Mouse (Mus musculus) CD4-positive, CD25-positive, alpha-beta regulatory T cell, adult 4 months (primary cell): ENCODE measurements around the gene Olfr157. TPM values are rescaled to one million over a fixed set of nuclear protein-coding genes. Genes with fewer than 3 reads are reported as not detected.

Experiments used
- ATAC-seq: one replicate; pipeline ENCODE4 v1.8.0; 2017
- polyA plus RNA-seq, 2 experiments: library from polyadenylated mRNA; unstranded; fragments of 100-300 nt; shearing (Covaris generic); gene quantifications; one replicate each; pipeline ENCODE4 v1.2.1; 2017

Gene Olfr157
- under 1 TPM in 1 of 2 experiments, not detected in 1; 0.09 TPM for polyA plus RNA-seq

DNA sequence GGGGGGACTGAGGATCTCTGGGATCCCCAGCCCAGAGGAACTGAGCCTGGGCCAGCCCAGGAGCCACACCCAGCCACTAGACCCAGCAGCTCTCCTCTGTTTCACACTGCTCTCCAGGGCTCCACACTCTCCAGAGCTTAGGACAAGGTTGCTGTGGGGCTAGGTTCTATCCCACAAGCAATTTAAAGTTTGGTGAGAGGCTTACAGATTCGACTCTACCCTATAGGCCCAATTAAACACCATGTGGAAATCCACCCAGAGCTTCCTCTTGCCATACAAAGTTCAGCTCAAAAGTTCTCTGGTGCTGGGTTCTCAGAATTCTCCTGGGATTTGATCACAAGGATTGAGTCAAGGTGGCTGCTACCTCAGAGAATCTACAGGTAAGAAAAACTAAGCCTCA, at the start of gene Olfr157:
Gene Olfr157 (minus strand): TSS at position 101 of the 400 bp plus-strand sequence.
- ATAC-seq, result no peak

GRCm38 (mm10) chr4:43884196-43884595, 44.2 kb upstream of the Olfr157 start:
- ATAC-seq, result no peak

GRCm38 (mm10) chr4:43879566-43879965, 39.6 kb upstream of the Olfr157 start:
- no peak for ATAC-seq

DNA sequence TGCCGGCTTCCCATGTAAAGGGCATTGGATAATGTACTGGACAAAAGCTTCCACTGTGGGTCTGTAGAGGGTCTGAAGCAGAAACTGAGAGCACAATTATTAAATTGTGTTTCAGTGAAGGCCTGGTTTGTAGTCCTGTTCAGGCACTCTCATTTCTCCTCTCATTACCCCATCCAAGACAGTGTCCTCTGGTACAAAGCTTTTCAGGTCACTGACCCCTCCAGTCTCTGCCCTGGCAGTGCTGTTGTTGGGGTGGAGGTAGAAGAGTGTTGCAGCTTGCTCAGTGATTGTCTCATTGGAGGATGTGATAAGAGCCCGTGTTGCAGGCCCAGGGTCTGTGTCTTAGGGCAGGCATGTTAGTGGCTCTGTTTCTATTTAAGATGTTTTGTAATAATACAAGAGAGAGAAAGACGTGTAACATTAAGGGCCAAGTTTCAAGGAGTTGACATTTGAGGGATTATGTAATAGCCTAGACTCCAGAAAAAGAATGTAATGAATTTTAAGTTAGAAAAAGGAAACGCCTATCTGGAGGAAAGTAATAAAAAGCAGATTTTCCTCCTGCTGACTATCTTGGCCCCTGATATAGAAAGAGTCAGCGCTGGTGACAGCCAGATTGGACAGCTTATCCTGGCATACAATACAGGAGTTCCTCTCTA, 38.2 kb upstream of the Olfr157 start:
- no peak for ATAC-seq

GRCm38 (mm10) chr4:43877230-43877629, 37.2 kb upstream of the Olfr157 start:
- ATAC-seq, result no peak

DNA sequence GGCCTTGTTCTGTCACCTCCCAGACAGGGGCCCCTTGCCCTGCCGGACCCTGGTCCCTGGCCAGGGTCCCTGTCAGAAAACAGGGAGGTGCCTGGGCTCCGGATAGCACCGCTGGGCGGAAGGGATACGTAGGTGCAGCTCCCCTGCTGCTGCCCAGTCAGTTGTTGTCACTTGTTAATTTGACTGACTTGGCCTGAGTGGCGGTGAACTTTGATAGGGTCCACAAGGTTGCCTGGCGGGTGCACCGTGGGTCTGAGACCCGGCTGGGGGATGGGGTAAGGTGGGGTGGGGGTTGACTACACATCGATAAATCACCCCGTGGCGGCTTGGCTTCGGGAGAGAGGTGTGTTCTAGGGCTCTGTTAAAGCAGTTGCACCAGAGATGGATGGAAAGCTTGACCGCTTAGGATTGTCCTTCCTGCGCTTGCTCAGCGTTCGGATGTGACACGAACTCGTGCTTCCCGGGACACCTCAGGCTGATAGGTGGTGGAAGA, 36.0 kb upstream of the Olfr157 start:
- ATAC-seq, result peak; percentile 42

DNA sequence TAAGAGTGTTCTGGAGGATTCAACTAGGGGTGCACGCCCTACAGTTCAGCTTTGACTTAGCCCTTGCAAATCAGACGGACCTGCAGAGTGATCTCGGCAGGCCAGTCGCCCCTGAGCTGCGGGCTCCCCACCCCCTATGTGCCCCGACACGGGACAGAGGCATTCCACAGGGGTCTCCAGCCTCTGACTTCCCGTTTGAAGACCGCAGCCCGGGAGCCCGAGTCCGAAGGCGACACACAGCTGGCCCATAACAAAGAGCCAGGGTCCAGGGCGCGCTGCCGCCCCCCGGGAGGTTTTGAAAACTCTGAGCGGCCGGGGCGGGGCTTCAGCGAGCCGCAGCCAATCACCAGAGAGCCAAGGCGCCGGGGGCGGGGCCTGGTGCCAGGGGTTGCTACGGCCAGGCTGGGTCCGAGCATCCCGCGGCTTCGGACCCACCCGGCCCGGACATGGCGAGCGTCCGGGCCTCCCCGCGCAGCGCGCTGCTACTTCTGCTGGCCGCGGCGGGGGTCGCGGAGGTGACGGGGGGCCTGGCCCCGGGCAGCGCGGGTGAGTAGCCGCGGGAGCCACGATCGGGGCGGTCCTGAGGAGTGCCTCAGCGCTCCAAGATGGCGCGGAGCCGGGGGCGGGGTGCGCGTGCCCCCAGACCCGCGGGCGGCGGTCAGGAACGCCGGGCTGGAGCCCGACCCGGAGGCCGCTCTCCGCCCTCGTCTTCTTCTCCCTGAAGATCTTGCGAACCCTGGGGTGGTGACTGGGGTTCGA, 35.3 kb upstream of the Olfr157 start, which contains the start of gene Reck:
Gene Reck (plus strand): TSS at position 371 of the 759 bp plus-strand sequence.
- peak; percentile 87 for ATAC-seq

GRCm38 (mm10) chr4:43874501-43874900, 34.5 kb upstream of the Olfr157 start:
- ATAC-seq, result no peak

DNA sequence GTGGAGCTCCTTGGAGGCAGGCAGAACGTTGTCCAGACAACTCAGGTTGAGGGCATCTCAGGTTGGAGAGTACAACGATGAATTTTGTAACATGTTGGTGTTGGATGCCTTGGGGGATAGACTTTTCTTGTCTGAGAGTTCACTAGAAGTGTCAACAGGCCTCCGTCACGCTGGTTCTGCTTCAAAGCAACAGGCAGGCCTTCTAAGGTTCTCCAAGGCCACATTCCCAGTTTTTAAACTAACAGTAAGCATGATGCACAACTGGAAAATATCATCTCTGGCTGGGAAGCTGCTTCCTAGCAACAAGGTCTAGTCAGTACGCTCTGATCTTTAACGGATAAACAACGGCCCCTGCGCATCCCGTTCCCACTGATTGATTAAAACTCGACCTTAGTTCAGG, 29.8 kb upstream of the Olfr157 start:
- ATAC-seq, result no peak

DNA sequence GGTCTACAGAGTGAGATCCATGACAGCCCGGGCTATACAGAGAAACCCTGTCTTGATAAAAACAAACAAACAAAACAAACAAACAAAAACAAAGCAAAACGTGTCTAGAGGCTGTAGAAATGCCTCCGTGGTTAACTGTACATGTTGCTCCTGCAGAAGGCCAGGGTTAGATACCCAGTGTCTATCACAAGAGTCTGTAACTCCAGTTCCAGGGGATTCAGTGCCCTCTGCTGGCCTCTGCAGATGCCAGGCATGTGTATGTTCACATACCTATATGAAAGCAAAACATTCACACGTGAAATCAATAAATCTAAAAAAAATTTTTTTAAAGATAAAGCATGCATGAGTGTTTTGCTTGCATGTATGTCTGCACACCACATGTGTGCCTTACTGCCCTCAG, 23.3 kb upstream of the Olfr157 start:
- no peak for ATAC-seq

DNA sequence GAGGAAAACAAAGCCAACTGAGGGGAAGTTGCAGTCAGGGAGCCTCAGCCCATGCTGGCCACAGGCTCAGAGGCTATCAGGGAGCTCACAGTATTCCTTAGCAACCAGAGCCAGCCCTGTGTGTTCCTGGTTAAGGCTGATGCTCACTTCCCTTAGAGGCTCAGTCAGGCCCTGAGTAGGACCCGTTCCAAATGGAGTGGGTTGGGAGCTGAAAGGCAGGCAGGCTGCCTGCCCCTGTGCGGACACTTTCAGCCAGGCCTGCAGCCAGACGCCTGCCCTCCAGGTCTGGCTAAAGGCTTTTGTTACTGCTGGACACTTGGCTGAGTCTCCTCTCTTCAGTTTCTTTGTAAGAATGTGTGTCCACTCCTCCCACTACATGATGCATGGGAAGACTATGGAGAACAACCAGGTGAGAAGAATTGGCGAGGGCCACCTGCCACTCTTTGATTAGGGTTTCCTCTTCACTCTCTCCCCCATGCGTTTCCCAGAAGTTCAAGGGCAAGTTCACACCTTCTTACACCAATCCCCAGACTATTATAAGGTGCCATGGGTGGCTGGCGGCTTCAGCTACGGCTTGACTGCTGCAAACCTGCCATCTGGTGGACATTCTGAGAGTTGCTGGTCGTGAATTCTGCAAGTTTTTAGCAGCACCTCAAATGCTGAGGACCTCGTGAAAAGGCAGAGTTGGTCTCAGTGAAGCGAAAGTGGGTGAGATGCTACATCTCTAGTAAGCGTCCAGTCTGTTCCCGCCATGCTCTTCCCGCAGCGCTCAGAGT, 20.9 kb upstream of the Olfr157 start:
- peak; percentile 39 for ATAC-seq

GRCm38 (mm10) chr4:43859886-43860285, 19.9 kb upstream of the Olfr157 start:
- ATAC-seq, result no peak

- ATAC-seq, result no peak
Observed at GRCm38 (mm10) chr4:43854101-43854500, 14.1 kb upstream of the Olfr157 start.

DNA sequence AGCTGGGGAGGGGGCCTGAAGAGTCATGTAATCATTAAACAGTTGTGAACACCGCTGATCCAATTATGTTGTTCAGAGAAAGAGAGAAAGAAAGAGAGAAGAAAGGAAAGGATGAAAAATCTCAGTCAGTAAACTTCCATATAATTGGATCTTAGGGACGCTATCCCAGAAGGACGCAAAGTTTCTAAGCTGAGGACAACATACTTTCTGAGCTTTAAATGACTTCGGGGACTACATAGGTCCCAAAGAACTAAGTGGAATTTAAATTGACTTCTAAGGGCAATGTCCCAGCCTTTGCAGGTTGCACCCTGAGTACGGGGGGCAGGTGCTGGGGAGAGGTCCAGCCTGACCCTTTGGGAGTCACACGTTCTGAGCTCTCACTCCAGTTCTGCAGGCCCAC, 11.3 kb upstream of the Olfr157 start, which contains the start of gene Olfr155:
Gene Olfr155 (plus strand): TSS at position 301 of the 400 bp plus-strand sequence.
- ATAC-seq, result no peak

DNA sequence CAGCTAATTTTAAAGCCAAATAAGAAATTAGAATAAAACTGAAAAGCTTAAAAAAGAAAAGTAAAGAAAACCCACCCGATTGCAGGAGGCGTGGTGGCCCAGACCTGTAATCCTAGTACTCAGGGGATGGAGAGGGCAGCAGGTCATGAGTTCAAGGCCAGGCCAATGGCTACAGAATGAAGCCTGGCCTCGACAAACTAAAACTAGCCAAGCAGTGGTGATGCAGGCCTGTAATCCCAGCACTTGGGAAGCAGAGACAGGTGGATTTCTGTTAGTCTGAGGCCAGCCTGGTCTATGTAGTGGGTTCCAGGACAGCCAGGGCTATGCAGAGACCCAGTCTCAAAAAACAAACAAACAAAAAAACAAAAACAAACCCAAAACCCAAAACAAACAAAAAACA, 1.7 kb downstream of the Olfr157 start:
- ATAC-seq, result no peak

DNA sequence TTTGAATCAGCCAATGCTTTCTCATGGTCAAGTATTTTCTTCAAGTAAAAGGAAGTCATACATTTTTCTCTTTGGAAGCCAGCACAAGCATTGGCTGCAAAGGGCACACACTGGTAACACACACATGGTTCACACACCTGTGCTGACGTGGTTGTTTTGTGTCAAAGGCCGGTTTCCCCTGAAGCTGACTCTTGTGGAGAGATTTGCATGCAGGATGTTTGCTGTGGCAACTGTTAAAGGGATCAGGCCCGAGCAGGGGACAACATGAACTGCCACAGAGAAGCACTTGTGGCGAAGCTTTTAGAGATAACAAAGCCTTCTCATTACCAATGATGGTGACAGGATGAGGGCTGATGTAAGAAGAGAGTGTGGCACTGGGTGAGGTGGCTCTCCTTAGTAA, 5.3 kb downstream of the Olfr157 start:
- no peak for ATAC-seq

DNA sequence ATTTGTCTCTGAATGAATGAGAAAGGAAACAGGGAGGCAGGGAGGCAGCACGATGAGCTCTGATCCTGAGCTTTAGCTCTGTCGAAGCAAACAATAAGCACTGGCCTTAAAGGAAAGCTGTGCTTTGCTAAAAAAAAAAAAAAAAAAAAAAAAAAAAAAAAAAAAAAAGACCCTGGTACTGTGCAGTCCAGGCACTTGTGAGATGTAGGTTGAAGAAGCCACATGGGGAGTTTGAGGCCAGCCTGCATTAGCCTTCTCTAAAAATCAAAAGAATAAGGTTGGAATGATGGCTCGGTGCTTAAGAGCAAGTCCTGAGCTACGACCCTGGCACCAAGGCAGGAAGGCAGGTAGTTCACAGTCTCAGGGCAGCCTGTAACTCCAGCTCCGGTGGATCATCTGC, 6.2 kb downstream of the Olfr157 start:
- no peak for ATAC-seq

DNA sequence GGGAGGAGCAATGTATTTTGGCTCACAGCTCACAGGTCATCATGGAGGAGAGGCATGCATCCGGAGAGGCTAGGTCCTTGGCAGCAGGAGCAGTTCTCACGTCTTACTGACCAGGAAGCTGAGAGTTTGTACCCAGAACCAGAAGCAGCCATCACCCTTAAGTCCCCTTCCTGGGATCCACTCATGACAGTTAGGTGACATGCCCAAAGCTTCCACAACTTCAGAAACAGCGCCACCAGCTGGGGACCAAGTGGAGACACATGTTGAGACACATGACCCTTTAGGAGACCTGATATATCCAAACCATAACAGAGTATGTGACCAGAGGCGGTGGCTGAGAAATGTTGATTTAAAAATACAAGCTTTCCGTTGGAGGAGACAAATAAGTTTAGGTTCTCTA, 8.0 kb downstream of the Olfr157 start:
- ATAC-seq, result no peak

- ATAC-seq, result no peak
Observed at GRCm38 (mm10) chr4:43828806-43829205, 11.2 kb downstream of the Olfr157 start.

- no peak for ATAC-seq
Observed at GRCm38 (mm10) chr4:43823845-43824337, 16.1 kb downstream of the Olfr157 start, which contains the start of gene Olfr156. TSS of gene Olfr156 (minus strand) at chr4:43823895.

GRCm38 (mm10) chr4:43822896-43823550, 17.0 kb downstream of the Olfr157 start:
- peak; percentile 92 for ATAC-seq

- ATAC-seq, result no peak
Observed at GRCm38 (mm10) chr4:43798936-43799335, 41.1 kb downstream of the Olfr157 start.
